Mouse (Mus musculus) v-Abl transformed pro-B cells (cell line): ENCODE measurements at regions not wholly inside any gene's neighbourhood (a gene's known extent, or its start where the extent isn't known, plus 50 kb on each side); places are given as distances from the start of the nearest gene placed in this dataset.

Source experiments
- in situ Hi-C, 2 experiments: fragments of 400-800 bp; cut with MboI; formaldehyde crosslinking; loops; one replicate each; pipeline ENCODE4 v1.15.1; 2025; ENCODE audit not compliant: unreplicated experiment in 2 of 2

- in situ Hi-C loops, result no loop called here
Observed at GRCm38 (mm10) chr2:51457717-51458116, 169.6 kb upstream of the Tas2r134 start.

- in situ Hi-C loops, result no loop called here
Observed at GRCm38 (mm10) chr2:51452816-51453215, 174.5 kb upstream of the Tas2r134 start.

- in situ Hi-C loops, result loop anchor here in 1 of 2 experiments (25.0 kb wide), 1 partner anchor 1686 kb away; no protein-coding TSS in a partner anchor
Observed at GRCm38 (mm10) chr2:51448121-51448520, 179.2 kb upstream of the Tas2r134 start.

- in situ Hi-C loops, result loop anchor here in 1 of 2 experiments (25.0 kb wide), 1 partner anchor 1685 kb away; no protein-coding TSS in a partner anchor
Observed at GRCm38 (mm10) chr2:51447616-51448015, 179.7 kb upstream of the Tas2r134 start.

- in situ Hi-C loops, result loop anchor here in 1 of 2 experiments (25.0 kb wide), 1 partner anchor 1682 kb away; no protein-coding TSS in a partner anchor
Observed at GRCm38 (mm10) chr2:51444386-51445080, 182.8 kb upstream of the Tas2r134 start.

- in situ Hi-C loops, result loop anchor here in 1 of 2 experiments (25.0 kb wide), 1 partner anchor 1682 kb away; no protein-coding TSS in a partner anchor
Observed at GRCm38 (mm10) chr2:51443946-51444345, 183.4 kb upstream of the Tas2r134 start.

GRCm38 (mm10) chr2:51439047-51439446 lies 188.3 kb upstream of the Tas2r134 start:
- in situ Hi-C loops, result loop anchor here (10.0 to 25.0 kb wide), 2 partner anchors 1134 to 1677 kb away; no protein-coding TSS in a partner anchor

- in situ Hi-C loops, result loop anchor here (10.0 to 25.0 kb wide), 2 partner anchors 1132 to 1674 kb away; no protein-coding TSS in a partner anchor
Observed at GRCm38 (mm10) chr2:51436590-51436989, 190.7 kb upstream of the Tas2r134 start.

GRCm38 (mm10) chr2:51431564-51431963 lies 195.7 kb upstream of the Tas2r134 start:
- in situ Hi-C loops, result loop anchor here (5.0 to 25.0 kb wide), 3 partner anchors 1124 to 1669 kb away; no protein-coding TSS in a partner anchor

GRCm38 (mm10) chr2:51429716-51430115 lies 197.6 kb upstream of the Tas2r134 start:
- in situ Hi-C loops, result loop anchor here (5.0 to 25.0 kb wide), 3 partner anchors 1122 to 1667 kb away; no protein-coding TSS in a partner anchor

- in situ Hi-C loops, result no loop called here
Observed at GRCm38 (mm10) chr2:51422442-51422841, 204.9 kb upstream of the Tas2r134 start.

GRCm38 (mm10) chr2:51417908-51418690 lies 209.2 kb upstream of the Tas2r134 start:
- in situ Hi-C loops, result no loop called here

- in situ Hi-C loops, result no loop called here
Observed at GRCm38 (mm10) chr2:51388390-51388789, 238.9 kb upstream of the Tas2r134 start.

GRCm38 (mm10) chr2:51387136-51387535 lies 238.2 kb upstream of the Rnd3 start:
- in situ Hi-C loops, result no loop called here

GRCm38 (mm10) chr2:51376597-51376996 lies 227.7 kb upstream of the Rnd3 start:
- in situ Hi-C loops, result no loop called here

- in situ Hi-C loops, result no loop called here
Observed at GRCm38 (mm10) chr2:51374636-51375035, 225.7 kb upstream of the Rnd3 start.

GRCm38 (mm10) chr2:51372771-51373170 lies 223.9 kb upstream of the Rnd3 start:
- in situ Hi-C loops, result no loop called here

GRCm38 (mm10) chr2:51362825-51363616 lies 214.1 kb upstream of the Rnd3 start:
- in situ Hi-C loops, result no loop called here

GRCm38 (mm10) chr2:51355281-51355680 lies 206.4 kb upstream of the Rnd3 start:
- in situ Hi-C loops, result no loop called here

GRCm38 (mm10) chr2:51354800-51355199 lies 205.9 kb upstream of the Rnd3 start:
- in situ Hi-C loops, result no loop called here
